In the genomic region with DNA sequence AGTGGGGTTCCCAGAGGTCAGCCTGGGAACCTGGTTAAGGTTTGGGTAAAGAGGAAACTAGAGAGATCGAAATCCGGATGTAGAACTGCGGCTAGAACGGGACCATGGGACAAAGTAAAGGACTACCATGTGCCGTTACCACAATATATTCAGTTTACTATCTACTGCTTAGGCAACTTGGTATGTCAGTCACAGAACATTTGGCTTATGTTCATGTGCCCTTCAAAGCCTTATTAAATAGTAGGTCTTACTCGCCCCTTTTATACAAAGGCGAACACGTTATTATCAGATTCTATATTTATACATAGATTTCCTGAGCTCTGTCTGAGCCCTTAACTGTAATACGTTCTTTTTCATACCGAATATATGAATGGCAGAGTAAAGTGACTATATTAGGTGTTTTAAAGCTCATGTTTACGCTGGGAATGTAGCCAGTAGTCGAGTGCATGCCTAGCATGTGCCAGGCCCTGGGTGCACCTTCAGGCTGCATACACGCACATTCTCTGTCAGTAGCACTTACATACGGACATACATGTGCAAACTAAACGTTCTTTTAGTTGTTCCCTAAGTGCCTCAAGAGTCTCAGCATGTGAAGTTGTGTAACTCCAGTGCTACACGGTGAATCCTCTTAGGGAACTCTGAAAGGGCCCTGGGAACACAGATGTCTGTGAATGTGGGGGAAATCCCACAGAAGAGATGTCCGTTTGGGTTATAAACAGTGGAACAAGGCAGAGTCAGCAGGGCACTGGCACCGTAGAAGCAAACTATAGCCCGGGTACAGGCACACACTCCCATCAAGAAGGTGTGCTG, we compare ENCODE assay signal across 9 mouse cellular contexts. TPM values are rescaled to one million over a fixed set of nuclear protein-coding genes. Genes with fewer than 3 reads are reported as not detected.
DNase-seq lines count a peak whose midpoint lies in the region; ATAC-seq and TF ChIP-seq lines count a peak whose summit lies in the region.
"Had no signal": no experiment of that assay in that cellular context is flagged by ENCODE, and none has a peak within 500 bp of the region (broad histone marks: within the 10 kb centered on the region; RNA-seq: fewer than 3 reads in every experiment).

No protein-coding gene starts in this region.

- no peaks in the 10 kb centered on the region for H3K9me3 ChIP-seq in heart, embryonic 11.5 days (replicated peaks; ENCODE audit: control insufficient read depth, low read length)
- no peaks in the 10 kb centered on the region for H3K9me3 ChIP-seq in intestine, postnatal 0 days (ENCODE audit: control insufficient read depth)
- no peaks in the 10 kb centered on the region for H3K9me3 ChIP-seq in forebrain, embryonic 14.5 days (replicated peaks; ENCODE audit: control insufficient read depth, low read length)
- H3K9me3 ChIP-seq: midbrain, embryonic 13.5 days had no signal

- H3K36me3 ChIP-seq in liver, adult 2 months (ENCODE audit: control insufficient read depth, insufficient read depth, low read length): no peaks in the 10 kb centered on the region
- no peaks in the 10 kb centered on the region for H3K36me3 ChIP-seq in heart, embryonic 11.5 days (ENCODE audit: control insufficient read depth, insufficient read depth, low read length)
- H3K36me3 ChIP-seq in intestine, postnatal 0 days (ENCODE audit: control insufficient read depth, insufficient read depth): no peaks in the 10 kb centered on the region
- H3K36me3 ChIP-seq in small intestine, adult 2 months (ENCODE audit: control insufficient read depth, insufficient read depth, low read length): no peaks in the 10 kb centered on the region
- no peaks in the 10 kb centered on the region for H3K36me3 ChIP-seq in forebrain, embryonic 14.5 days (ENCODE audit: control insufficient read depth, insufficient read depth, low read length)
- H3K36me3 ChIP-seq: midbrain, embryonic 13.5 days had no signal

- no peak for TF ChIP-seq CTCF in liver, adult 2 months (IDR thresholded peaks at IDR 0.05; ENCODE audit: low read depth, low read length)
- TF ChIP-seq CTCF in intestine, postnatal 0 days (IDR thresholded peaks at IDR 0.05; ENCODE audit: low read depth): no peak
- TF ChIP-seq CTCF in small intestine, adult 2 months (IDR thresholded peaks at IDR 0.05; ENCODE audit: extremely low read depth, insufficient read length, insufficient replicate concordance, low read depth, low read length): no peak

- peak overlapping the region; percentile 40 for H3K9ac ChIP-seq in liver, adult 2 months (ENCODE audit: low read depth, low read length)
- no peak overlapping the region for H3K9ac ChIP-seq in heart, embryonic 11.5 days (ENCODE audit: low read depth, low read length)
- H3K9ac ChIP-seq in intestine, postnatal 0 days (ENCODE audit: low read depth, low read length): 0 out of 2 replicates have a peak overlapping the region, but pooled peaks have one; percentile 3
- H3K9ac ChIP-seq in forebrain, embryonic 14.5 days (ENCODE audit: low read length): no peak overlapping the region
- H3K9ac ChIP-seq: midbrain, embryonic 13.5 days had no signal

- DNase-seq in liver, adult 2 months (ENCODE audit: extremely low read depth, low read depth, low spot score): peak; percentile 71
- DNase-seq in liver: no peak
- DNase-seq in forebrain, embryonic 14.5 days (ENCODE audit: low spot score): no peak
- no peak for DNase-seq in left cerebral cortex, adult 8-10 months (ENCODE audit: low spot score in 2 of 2)
- DNase-seq: cerebellum, postnatal 14 days had no signal

- H3K4me1 ChIP-seq in liver, adult 2 months (ENCODE audit: control insufficient read depth, insufficient read depth, low read length): peaks cover 32% of the 10 kb centered on the region
- H3K4me1 ChIP-seq in heart, embryonic 11.5 days (ENCODE audit: control insufficient read depth, insufficient read depth, low read length): peaks cover 21% of the 10 kb centered on the region
- no peaks in the 10 kb centered on the region for H3K4me1 ChIP-seq in intestine, postnatal 0 days (replicated peaks; ENCODE audit: control insufficient read depth, insufficient read depth, low read length)
- peaks cover 7% of the 10 kb centered on the region; the same call in 1 of the 2 replicates for H3K4me1 ChIP-seq in small intestine, adult 2 months (ENCODE audit: control insufficient read depth, insufficient read depth, insufficient read length, low read length)
- H3K4me1 ChIP-seq in forebrain, embryonic 14.5 days (ENCODE audit: control insufficient read depth, insufficient read depth, low read length): peaks cover 3% of the 10 kb centered on the region; the same call in 1 of the 2 replicates

- WGBS in liver, adult 2 months: 24% methylated on average over 19 of the region's 19 CpGs
- WGBS in heart, embryonic 11.5 days (ENCODE audit: insufficient replicate concordance): 76% methylated on average over 19 of the region's 19 CpGs
- 67% methylated on average over 19 of the region's 19 CpGs for WGBS in intestine, postnatal 0 days
- WGBS in small intestine, adult 2 months: 71% methylated on average over 19 of the region's 19 CpGs
- 88% methylated on average over 19 of the region's 19 CpGs for WGBS in forebrain, embryonic 14.5 days

- peak overlapping the region; percentile 37 for H3K27ac ChIP-seq in liver, adult 2 months (replicated peaks; ENCODE audit: insufficient read depth, low read depth, low read length)
- H3K27ac ChIP-seq in heart, embryonic 11.5 days (ENCODE audit: low read depth, low read length): no peak overlapping the region
- no peak overlapping the region for H3K27ac ChIP-seq in intestine, postnatal 0 days (ENCODE audit: low read depth, low read length)
- peak overlapping the region; percentile 46; the same call in 1 of the 2 replicates for H3K27ac ChIP-seq in small intestine, adult 2 months (ENCODE audit: insufficient read depth, low read depth, low read length)
- no peak overlapping the region for H3K27ac ChIP-seq in forebrain, embryonic 14.5 days (ENCODE audit: low read depth, low read length)
- H3K27ac ChIP-seq: midbrain, embryonic 13.5 days had no signal

- peak overlapping the region; percentile 99 for H3K4me3 ChIP-seq in liver, adult 2 months (ENCODE audit: insufficient read depth, low read depth, low read length)
- H3K4me3 ChIP-seq in heart, embryonic 11.5 days (ENCODE audit: low read depth, low read length): peak overlapping the region; percentile 29
- peak overlapping the region; percentile 76; the same call in 1 of the 2 replicates for H3K4me3 ChIP-seq in intestine, postnatal 0 days (ENCODE audit: low read depth, low read length)
- H3K4me3 ChIP-seq in small intestine, adult 2 months (ENCODE audit: low read depth, low read length): no peak overlapping the region
- no peak overlapping the region for H3K4me3 ChIP-seq in forebrain, embryonic 14.5 days (ENCODE audit: low read depth, low read length)
- H3K4me3 ChIP-seq: midbrain, embryonic 13.5 days had no signal

- ATAC-seq in heart, embryonic 11.5 days (replicated peaks; ENCODE audit: insufficient number of reproducible peaks, low FRiP score, low TSS enrichment): no peak
- ATAC-seq in intestine, postnatal 0 days: no peak
- ATAC-seq in forebrain, embryonic 14.5 days: no peak
- ATAC-seq: midbrain, embryonic 13.5 days had no signal

- no peaks in the 10 kb centered on the region for H3K27me3 ChIP-seq in liver, adult 2 months (ENCODE audit: control insufficient read depth, insufficient read depth, low read length)
- no peaks in the 10 kb centered on the region for H3K27me3 ChIP-seq in heart, embryonic 11.5 days (ENCODE audit: control insufficient read depth, insufficient read depth, low read length)
- H3K27me3 ChIP-seq in intestine, postnatal 0 days (replicated peaks; ENCODE audit: control insufficient read depth, insufficient read depth, low read length): no peaks in the 10 kb centered on the region
- no peaks in the 10 kb centered on the region for H3K27me3 ChIP-seq in small intestine, adult 2 months (ENCODE audit: control insufficient read depth, insufficient read depth, low read length)
- H3K27me3 ChIP-seq in forebrain, embryonic 14.5 days (replicated peaks; ENCODE audit: control insufficient read depth, insufficient read depth, low read length): no peaks in the 10 kb centered on the region
- H3K27me3 ChIP-seq: midbrain, embryonic 13.5 days had no signal

- peak overlapping the region; percentile 80 for H3K4me2 ChIP-seq in heart, embryonic 11.5 days
- peak overlapping the region; percentile 89 for H3K4me2 ChIP-seq in intestine, postnatal 0 days (replicated peaks; ENCODE audit: low read depth)
- no peak overlapping the region for H3K4me2 ChIP-seq in forebrain, embryonic 14.5 days (ENCODE audit: low read length)

- TF ChIP-seq POLR2A in liver, adult 2 months (IDR thresholded peaks at IDR 0.05; ENCODE audit: extremely low read depth, insufficient read depth, low read length): no peak
- TF ChIP-seq POLR2A in small intestine, adult 2 months (IDR thresholded peaks at IDR 0.05; ENCODE audit: low read depth, low read length): no peak

- H3K79me2 ChIP-seq in liver, adult 2 months (ENCODE audit: control insufficient read depth, insufficient read depth, low read length): peaks cover 32% of the 10 kb centered on the region; the same call in 1 of the 2 replicates

RNA-seq across cellular contexts. Expression of a gene that starts 2.5 kb away (rescaled TPM):
- 70.2 and 82.8 TPM in 2 replicates for total RNA-seq in liver, adult 2 months (2014; rRNA removed)
- polyA plus RNA-seq in liver, adult 2 months (2012; rRNA removed): 16.0 and 18.9 TPM in 2 replicates
- polyA plus RNA-seq in heart, embryonic 11.5 days (2014; fragmentation: Nextera tagmentation; extraction: Ambion mirVana): 50.0 and 68.2 TPM in 2 replicates
- polyA plus RNA-seq in intestine, postnatal 0 days (2015; fragmentation: Nextera tagmentation; extraction: Ambion mirVana): 19.6 and 20.5 TPM in 2 replicates
- 6.3 and 8.3 TPM in 2 replicates for polyA plus RNA-seq in small intestine, adult 2 months (2012; rRNA removed)
- 9.8 and 12.6 TPM in 2 replicates for polyA plus RNA-seq in forebrain, embryonic 14.5 days (2014; fragmentation: Nextera tagmentation; extraction: Ambion mirVana)
- 10 to 100 TPM; 86.9 to 95.9 (median 91.0) TPM for total RNA-seq in left cerebral cortex, adult 8-10 months (2022)

Comparison
In these comparisons a context has a peak if more than half of its experiments do, and no peak if none do; other contexts are left out.
1. H3K27ac ChIP-seq: peak in liver, adult 2 months (single experiment) and small intestine, adult 2 months (single experiment); none in heart, embryonic 11.5 days (single experiment), intestine, postnatal 0 days (single experiment) and forebrain, embryonic 14.5 days (single experiment).
2. H3K4me3 ChIP-seq: peak in liver, adult 2 months (single experiment), heart, embryonic 11.5 days (single experiment) and intestine, postnatal 0 days (single experiment); none in small intestine, adult 2 months (single experiment) and forebrain, embryonic 14.5 days (single experiment).
3. H3K9ac ChIP-seq: peak in liver, adult 2 months (single experiment) and intestine, postnatal 0 days (single experiment); none in heart, embryonic 11.5 days (single experiment) and forebrain, embryonic 14.5 days (single experiment).